Mouse (Mus musculus) forebrain, embryonic 13.5 days (tissue): Measurements from ENCODE around the gene Ripor2. TPM values are rescaled to one million over a fixed set of nuclear protein-coding genes. Genes with fewer than 3 reads are reported as not detected.
A peak's percentile ranks its signal among the peaks of the same experiment; 100 is the strongest.

Experiments used
- ATAC-seq: fragments of 200-750 bp; cut with Nextera tagmentation; 2 replicates; pipeline ENCODE4 v1.8.0; 2017
- H3K27ac ChIP-seq: fragments of 300-500 bp; sonication (generic); 2 replicates; pipeline ENCODE4 v1.5.1; 2015; ENCODE audit warnings: inconsistent platforms, mild to moderate bottlenecking, moderate library complexity
- H3K27me3 ChIP-seq: fragments of 300-500 bp; sonication (generic); 2 replicates; pipeline ENCODE4 v1.6.1; 2015; ENCODE audit warnings: mild to moderate bottlenecking, inconsistent platforms
- H3K36me3 ChIP-seq: fragments of 300-500 bp; sonication (generic); 2 replicates; pipeline ENCODE4 v1.6.1; 2015; ENCODE audit warnings: mild to moderate bottlenecking, inconsistent platforms; ENCODE audit not compliant: poor library complexity, severe bottlenecking
- H3K4me1 ChIP-seq: fragments of 300-500 bp; sonication (generic); 2 replicates; pipeline ENCODE4 v1.6.1; 2015; ENCODE audit warnings: inconsistent platforms
- H3K4me2 ChIP-seq: fragments of 300-500 bp; sonication (generic); 2 replicates; pipeline ENCODE4 v1.6.1; 2015; ENCODE audit warnings: inconsistent platforms, mild to moderate bottlenecking, moderate library complexity
- H3K4me3 ChIP-seq: fragments of 300-500 bp; sonication (generic); 2 replicates; pipeline ENCODE4 v1.5.1; 2015; ENCODE audit warnings: mild to moderate bottlenecking, inconsistent platforms
- H3K9ac ChIP-seq: fragments of 300-500 bp; sonication (generic); 2 replicates; pipeline ENCODE4 v1.6.1; 2015; ENCODE audit warnings: mild to moderate bottlenecking, inconsistent platforms
- H3K9me3 ChIP-seq: fragments of 300-500 bp; sonication (generic); replicated peaks from 2 replicates; pipeline ENCODE4 v1.6.1; 2016; ENCODE audit warnings: inconsistent platforms
- WGBS: fragments of 180-500 bp; shearing (Covaris S2); methylation state at CpG from one replicate; pipeline ENCODE4 v1.1.7; 2015; 5-methylcytosine and 5-hydroxymethylcytosine counted together
- polyA plus RNA-seq: library from polyadenylated mRNA; unstranded; fragments of >200 nt; fragmentation: Nextera tagmentation; extraction: Ambion mirVana; gene quantifications from 2 replicates; pipeline ENCODE4 v1.2.1, GENCODE M21; 2015

Gene Ripor2
- polyA plus RNA-seq, 1 experiment from 2014 or later = 15.8 TPM

GRCm38 (mm10) chr13:24587192-24587895, 5.4 kb downstream of the Ripor2 start:
- Histone ChIP-seq H3K4me2 (no peak overlapping the region), H3K4me3 (no peak overlapping the region), H3K36me3 (no peaks in the 10 kb centered on the region), H3K9me3 (no peaks in the 10 kb centered on the region), H3K9ac (no peak overlapping the region), H3K27me3 (no peaks in the 10 kb centered on the region), H3K27ac (no peak overlapping the region), H3K4me1 (peaks cover under 1% of the 10 kb centered on the region; the same call in 1 of the 2 replicates)
- 92% methylated on average over 12 of the region's 12 CpGs for WGBS
- no peak for ATAC-seq

GRCm38 (mm10) chr13:24588603-24589002, 6.6 kb downstream of the Ripor2 start:
- no peaks in the 10 kb centered on the region for H3K36me3 ChIP-seq
- no peak overlapping the region for H3K4me2 ChIP-seq
- no peaks in the 10 kb centered on the region for H3K9me3 ChIP-seq
- H3K27me3 ChIP-seq = no peaks in the 10 kb centered on the region
- ATAC-seq = no peak
- no peak overlapping the region for H3K4me3 ChIP-seq
- H3K9ac ChIP-seq = no peak overlapping the region
- H3K4me1 ChIP-seq = no peaks in the 10 kb centered on the region
- no peak overlapping the region for H3K27ac ChIP-seq
- 92% methylated on average over 3 of the region's 3 CpGs for WGBS

DNA sequence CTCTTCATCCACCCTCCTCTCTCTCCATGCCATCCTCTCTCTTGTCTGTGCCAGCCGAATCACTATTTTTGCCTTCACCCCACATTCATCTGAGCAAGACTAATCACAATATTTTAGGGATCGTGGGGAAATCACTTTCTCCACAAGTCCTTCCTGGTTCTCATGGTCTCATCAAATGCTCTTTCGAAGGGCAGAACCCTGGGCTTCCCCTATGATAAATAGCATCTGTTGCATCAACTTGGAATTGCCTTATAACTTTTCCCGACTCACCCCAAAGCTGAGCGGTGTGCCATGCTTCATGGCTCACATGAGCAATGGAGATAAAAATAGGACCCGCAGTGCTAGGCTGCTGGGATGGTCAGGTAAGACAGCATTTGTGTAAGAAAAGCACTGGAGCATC, 9.7 kb downstream of the Ripor2 start:
- Histone ChIP-seq H3K4me1 (0 out of 2 replicates have a peak, but pooled peaks cover 3% of the 10 kb centered on the region), H3K4me2 (no peak overlapping the region), H3K9ac (no peak overlapping the region), H3K27ac (no peak overlapping the region), H3K27me3 (no peaks in the 10 kb centered on the region), H3K36me3 (no peaks in the 10 kb centered on the region), H3K4me3 (no peak overlapping the region), H3K9me3 (no peaks in the 10 kb centered on the region)
- WGBS = 92% methylated on average over 6 of the region's 6 CpGs
- no peak for ATAC-seq

- H3K27ac ChIP-seq = no peak overlapping the region
- ATAC-seq = peak; percentile 45; the same call in 1 of the 2 replicates
- H3K9ac ChIP-seq = no peak overlapping the region
- H3K9me3 ChIP-seq = no peaks in the 10 kb centered on the region
- no peak overlapping the region for H3K4me2 ChIP-seq
- H3K4me3 ChIP-seq = no peak overlapping the region
- H3K27me3 ChIP-seq = no peaks in the 10 kb centered on the region
- no peaks in the 10 kb centered on the region for H3K36me3 ChIP-seq
- 0 out of 2 replicates have a peak, but pooled peaks cover 3% of the 10 kb centered on the region for H3K4me1 ChIP-seq
- WGBS = 46% methylated on average over 3 of the region's 3 CpGs
These were observed 12.3 kb downstream of the Ripor2 start for GRCm38 (mm10) chr13:24594303-24594702.

- H3K4me2 ChIP-seq = no peak overlapping the region
- H3K36me3 ChIP-seq = no peaks in the 10 kb centered on the region
- ATAC-seq = no peak
- no peaks in the 10 kb centered on the region for H3K9me3 ChIP-seq
- WGBS = 89% methylated on average over 11 of the region's 11 CpGs
- H3K4me1 ChIP-seq = peaks cover 13% of the 10 kb centered on the region
- H3K27ac ChIP-seq = no peak overlapping the region
- no peak overlapping the region for H3K4me3 ChIP-seq
- H3K27me3 ChIP-seq = no peaks in the 10 kb centered on the region
- no peak overlapping the region for H3K9ac ChIP-seq
These were observed 17.6 kb downstream of the Ripor2 start for GRCm38 (mm10) chr13:24599631-24600041.

GRCm38 (mm10) chr13:24602978-24603377, 21.0 kb downstream of the Ripor2 start:
- Histone ChIP-seq H3K27ac (no peak overlapping the region), H3K4me2 (peak overlapping the region; percentile 34)
- WGBS = 31% methylated on average over 4 of the region's 4 CpGs

GRCm38 (mm10) chr13:24603591-24604009, 21.6 kb downstream of the Ripor2 start:
- H3K9me3 ChIP-seq = no peaks in the 10 kb centered on the region
- no peak overlapping the region for H3K4me3 ChIP-seq
- peak overlapping the region; percentile 34 for H3K4me2 ChIP-seq
- no peak overlapping the region for H3K9ac ChIP-seq
- ATAC-seq = no peak
- no peak overlapping the region for H3K27ac ChIP-seq
- no peaks in the 10 kb centered on the region for H3K36me3 ChIP-seq
- H3K27me3 ChIP-seq = no peaks in the 10 kb centered on the region
- peaks cover 26% of the 10 kb centered on the region for H3K4me1 ChIP-seq
- WGBS = 23% methylated on average over 11 of the region's 11 CpGs

More at GRCm38 (mm10) chr13:24602978-24603377, 21.0 kb downstream of the Ripor2 start:
- H3K36me3 ChIP-seq = no peaks in the 10 kb centered on the region
- ATAC-seq = no peak
- no peak overlapping the region for H3K4me3 ChIP-seq
- H3K9ac ChIP-seq = no peak overlapping the region
- no peaks in the 10 kb centered on the region for H3K9me3 ChIP-seq
- no peaks in the 10 kb centered on the region for H3K27me3 ChIP-seq
- peaks cover 26% of the 10 kb centered on the region for H3K4me1 ChIP-seq

- H3K4me3 ChIP-seq = no peak overlapping the region
- no peak for ATAC-seq
- no peak overlapping the region for H3K9ac ChIP-seq
- H3K36me3 ChIP-seq = no peaks in the 10 kb centered on the region
- no peak overlapping the region for H3K27ac ChIP-seq
- peaks cover 26% of the 10 kb centered on the region for H3K4me1 ChIP-seq
- peak overlapping the region; percentile 34 for H3K4me2 ChIP-seq
- H3K27me3 ChIP-seq = no peaks in the 10 kb centered on the region
- H3K9me3 ChIP-seq = no peaks in the 10 kb centered on the region
- whole genome bisulfite sequencing = 29% methylated on average over 4 of the region's 4 CpGs
These were observed 22.1 kb downstream of the Ripor2 start for GRCm38 (mm10) chr13:24604096-24604495.

GRCm38 (mm10) chr13:24604761-24605591, 23.0 kb downstream of the Ripor2 start:
- Histone ChIP-seq H3K9ac (peak overlapping the region; percentile 43), H3K4me3 (peak overlapping the region; percentile 25), H3K9me3 (no peaks in the 10 kb centered on the region), H3K36me3 (no peaks in the 10 kb centered on the region), H3K27me3 (no peaks in the 10 kb centered on the region), H3K27ac (peak overlapping the region; percentile 55), H3K4me2 (peak overlapping the region; percentile 61), H3K4me1 (peaks cover 26% of the 10 kb centered on the region)
- 1% methylated on average over 20 of the region's 20 CpGs for WGBS
- peak; percentile 78 for ATAC-seq

GRCm38 (mm10) chr13:24605755-24606154, 23.8 kb downstream of the Ripor2 start:
- Histone ChIP-seq H3K36me3 (no peaks in the 10 kb centered on the region), H3K4me3 (no peak overlapping the region), H3K9me3 (no peaks in the 10 kb centered on the region), H3K27ac (peak overlapping the region; percentile 54; the same call in 1 of the 2 replicates), H3K9ac (no peak overlapping the region), H3K4me1 (peaks cover 26% of the 10 kb centered on the region), H3K27me3 (no peaks in the 10 kb centered on the region), H3K4me2 (no peak overlapping the region)
- ATAC-seq = peak; percentile 64
- WGBS = 33% methylated on average over 5 of the region's 5 CpGs

GRCm38 (mm10) chr13:24607961-24608360, 26.0 kb downstream of the Ripor2 start:
- Histone ChIP-seq H3K27me3 (no peaks in the 10 kb centered on the region), H3K36me3 (no peaks in the 10 kb centered on the region), H3K4me1 (peaks cover 24% of the 10 kb centered on the region), H3K9me3 (no peaks in the 10 kb centered on the region), H3K4me2 (no peak overlapping the region), H3K4me3 (no peak overlapping the region), H3K27ac (no peak overlapping the region), H3K9ac (no peak overlapping the region)
- 89% methylated on average over 4 of the region's 4 CpGs for WGBS
- ATAC-seq = no peak

DNA sequence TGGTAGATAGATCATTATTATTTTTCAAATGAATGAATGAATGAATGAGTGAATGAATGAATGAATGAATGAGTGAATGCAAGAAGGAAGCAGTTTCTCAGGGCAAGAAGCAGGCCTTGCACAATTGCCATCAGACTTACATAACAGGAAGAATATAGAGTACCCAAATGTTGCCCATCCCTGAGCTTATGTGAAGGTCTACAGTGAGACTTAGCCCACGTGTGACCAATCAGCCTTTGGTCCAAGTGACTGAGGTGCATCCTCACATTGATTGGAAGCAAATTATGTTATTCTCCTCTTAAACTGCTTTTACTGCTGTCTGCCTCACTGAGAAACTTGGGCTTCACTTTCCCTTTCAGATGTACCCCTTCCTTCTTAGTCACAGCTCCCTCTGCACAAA, 26.7 kb downstream of the Ripor2 start:
- no peak overlapping the region for H3K4me2 ChIP-seq
- H3K4me3 ChIP-seq = no peak overlapping the region
- 83% methylated on average over 1 of the region's 1 CpGs for WGBS
- no peak overlapping the region for H3K9ac ChIP-seq
- H3K36me3 ChIP-seq = no peaks in the 10 kb centered on the region
- no peaks in the 10 kb centered on the region for H3K27me3 ChIP-seq
- ATAC-seq = no peak
- no peaks in the 10 kb centered on the region for H3K9me3 ChIP-seq
- H3K4me1 ChIP-seq = peaks cover 17% of the 10 kb centered on the region
- H3K27ac ChIP-seq = no peak overlapping the region
